Mouse (Mus musculus) spleen, adult 2 months (tissue): ENCODE data around the gene Slc2a2. TPM values are rescaled to one million over a fixed set of nuclear protein-coding genes. Genes with fewer than 3 reads are reported as not detected.

Experiments
- DNase-seq, 2 experiments: peaks; one replicate each; pipeline versions ENCODE4 v3.0.0 to v3.0.0-alpha.2; 2012 to 2021; ENCODE audit warnings: low spot score in 2 of 2, low read depth in 1 of 2
- H3K27ac ChIP-seq: fragments of 200-500 bp; 2 replicates; pipeline ENCODE4 v1.5.1; 2012; ENCODE audit warnings: low read length, inconsistent platforms; ENCODE audit not compliant: insufficient read depth
- H3K27me3 ChIP-seq: fragments of 200-500 bp; 2 replicates; pipeline ENCODE4 v1.6.1; 2012; ENCODE audit warnings: mild to moderate bottlenecking, moderate library complexity, low read length, inconsistent platforms; ENCODE audit not compliant: control insufficient read depth, insufficient read depth
- H3K36me3 ChIP-seq: fragments of 200-500 bp; 2 replicates; pipeline ENCODE4 v1.6.1; 2012; ENCODE audit warnings: mild to moderate bottlenecking, low read length, inconsistent platforms; ENCODE audit not compliant: control insufficient read depth, insufficient read depth
- H3K4me1 ChIP-seq: fragments of 200-500 bp; 2 replicates; pipeline ENCODE4 v1.6.1; 2011; ENCODE audit warnings: inconsistent platforms; ENCODE audit not compliant: control insufficient read depth, insufficient read depth, insufficient read length
- H3K4me3 ChIP-seq: fragments of 200-500 bp; 2 replicates; pipeline ENCODE4 v1.5.1; 2011; ENCODE audit warnings: mild to moderate bottlenecking, inconsistent platforms; ENCODE audit not compliant: insufficient read depth, insufficient read length; ENCODE audit errors: extremely low read depth
- CTCF ChIP-seq: fragments of 200-500 bp; IDR thresholded peaks from 2 replicates; pipeline ENCODE4 v1.5.1; 2011; ENCODE audit warnings: mild to moderate bottlenecking, inconsistent platforms; ENCODE audit not compliant: insufficient read depth, insufficient read length, insufficient replicate concordance; ENCODE audit errors: extremely low read depth
- POLR2A ChIP-seq: fragments of 200-500 bp; IDR thresholded peaks from 2 replicates; pipeline ENCODE4 v1.6.1; 2011; ENCODE audit warnings: low read depth, low read length, inconsistent platforms
- WGBS: fragments of 180-500 bp; shearing (Covaris S2); methylation state at CpG from one replicate; pipeline ENCODE4 v1.1.7; 2018; 5-methylcytosine and 5-hydroxymethylcytosine counted together
- polyA plus RNA-seq: library from polyadenylated mRNA; depleted of rRNA; stranded (reverse); fragments of >200 nt; gene quantifications from 2 replicates; pipeline ENCODE4 v1.2.3, GENCODE M21; 2012

The Slc2a2 gene
- polyA plus RNA-seq, 1 experiment: 0.11 TPM

DNA sequence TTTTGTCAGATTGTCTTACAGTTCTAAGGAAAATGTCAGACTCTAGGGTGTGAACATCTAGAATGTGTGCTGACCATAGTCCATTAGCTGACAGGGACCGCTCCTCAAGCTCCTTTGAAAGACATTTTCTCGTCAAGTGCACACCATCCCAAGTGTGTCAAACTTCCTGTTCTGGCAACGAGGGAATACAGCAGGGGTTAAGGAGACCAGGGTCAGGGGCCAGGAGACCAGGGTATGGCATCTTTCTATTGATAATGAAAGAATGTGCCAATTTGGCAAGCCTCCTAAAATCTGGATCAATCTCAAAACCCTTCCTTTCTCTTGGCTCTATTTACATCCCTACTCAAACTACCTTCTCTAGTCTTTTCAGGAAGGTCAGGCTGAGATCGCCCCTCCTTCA lies 9.0 kb downstream of the Slc2a2 start:
- WGBS: 73% methylated on average over 4 of the region's 4 CpGs
- H3K27me3 ChIP-seq: no peaks in the 10 kb centered on the region
- H3K27ac ChIP-seq: no peak overlapping the region
- no peaks in the 10 kb centered on the region for H3K4me1 ChIP-seq
- no peak for DNase-seq
- TF ChIP-seq POLR2A: no peak
- no peak for TF ChIP-seq CTCF
- H3K4me3 ChIP-seq: no peak overlapping the region
- H3K36me3 ChIP-seq: no peaks in the 10 kb centered on the region

DNA sequence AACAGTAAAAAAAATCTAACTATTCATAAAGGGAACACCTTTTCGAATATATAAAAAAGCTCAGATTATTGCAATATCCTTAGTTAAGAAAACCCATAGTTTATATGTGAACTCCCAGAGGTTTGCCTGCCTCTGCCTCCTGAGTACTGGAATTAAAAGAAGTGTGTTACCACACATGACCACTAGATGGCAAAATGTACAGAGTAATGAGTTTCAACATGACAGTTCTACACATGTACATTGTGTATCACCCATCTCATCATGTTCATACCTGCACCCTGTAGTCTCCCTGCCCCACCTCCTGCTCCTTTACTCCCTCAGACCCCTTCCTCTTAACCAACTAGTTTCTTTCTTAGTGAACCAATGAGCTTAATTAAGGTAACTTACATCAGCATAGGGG lies 12.0 kb downstream of the Slc2a2 start:
- Histone ChIP-seq H3K4me1 (no peaks in the 10 kb centered on the region), H3K36me3 (no peaks in the 10 kb centered on the region), H3K4me3 (no peak overlapping the region), H3K27me3 (no peaks in the 10 kb centered on the region), H3K27ac (no peak overlapping the region)
- TF ChIP-seq CTCF (no peak), POLR2A (no peak)
- 76% methylated on average over 1 of the region's 1 CpGs for WGBS
- DNase-seq: peak in 1 of 2 experiments; percentile 15

DNA sequence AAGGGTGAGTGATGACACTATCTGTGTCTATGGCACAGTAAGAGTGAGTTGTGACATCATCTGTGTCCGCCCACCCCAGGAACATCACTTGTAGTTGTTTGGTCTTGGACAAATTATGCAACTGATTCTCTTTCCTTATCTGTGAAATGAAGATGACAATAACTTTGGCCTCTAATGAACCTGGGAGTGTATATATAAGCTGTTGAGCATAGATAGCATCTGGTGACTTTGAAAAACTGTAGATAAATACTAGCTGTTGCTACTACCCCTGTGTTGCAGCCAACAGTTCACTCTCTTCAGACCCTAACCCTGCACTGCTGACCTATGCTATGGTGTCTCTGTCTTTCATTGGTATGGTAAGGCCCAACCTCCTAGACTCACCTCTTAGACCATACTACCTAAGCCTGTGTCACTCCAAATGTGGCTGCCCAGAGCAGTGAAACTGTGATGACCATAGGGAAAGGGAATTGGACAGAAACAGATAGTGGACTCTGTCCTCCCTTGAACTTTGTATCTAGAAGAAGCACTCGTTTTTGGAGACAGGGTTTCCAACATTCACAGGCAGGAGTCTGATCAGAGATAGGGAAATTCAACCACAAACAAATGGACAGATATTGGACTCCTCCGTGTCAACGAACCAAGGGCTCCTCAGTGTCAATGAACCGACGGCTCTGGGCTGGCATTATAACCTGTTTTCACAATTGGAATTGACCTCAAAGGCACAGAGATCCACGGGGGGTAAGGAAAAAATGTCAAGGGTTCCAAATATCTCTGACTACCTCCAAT lies 16.4 kb downstream of the Slc2a2 start:
- Histone ChIP-seq H3K27ac (no peak overlapping the region), H3K4me1 (no peaks in the 10 kb centered on the region), H3K27me3 (no peaks in the 10 kb centered on the region), H3K36me3 (no peaks in the 10 kb centered on the region), H3K4me3 (no peak overlapping the region)
- WGBS: 79% methylated on average over 7 of the region's 7 CpGs
- no peak for TF ChIP-seq CTCF
- TF ChIP-seq POLR2A: no peak
- no peak for DNase-seq

DNA sequence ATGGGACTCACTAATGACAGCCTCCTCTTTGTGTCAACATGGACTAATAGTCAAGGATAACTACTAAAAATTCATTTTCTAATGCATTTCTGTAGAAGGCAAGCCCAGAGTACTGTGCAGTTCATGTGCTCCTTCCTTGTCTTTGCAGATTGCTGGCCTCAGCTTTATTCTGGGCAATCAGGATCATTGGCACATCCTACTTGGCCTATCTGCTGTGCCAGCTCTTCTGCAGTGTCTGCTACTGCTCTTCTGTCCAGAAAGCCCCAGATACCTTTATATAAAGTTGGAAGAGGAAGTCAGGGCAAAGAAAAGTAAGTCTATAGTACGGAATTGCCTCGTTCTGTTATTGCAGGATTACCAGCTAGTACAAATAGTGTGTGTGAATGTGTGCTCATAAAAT lies 20.8 kb downstream of the Slc2a2 start:
- Histone ChIP-seq H3K36me3 (no peaks in the 10 kb centered on the region), H3K27me3 (no peaks in the 10 kb centered on the region), H3K4me1 (no peaks in the 10 kb centered on the region), H3K27ac (no peak overlapping the region), H3K4me3 (no peak overlapping the region)
- no peak for DNase-seq
- TF ChIP-seq CTCF: no peak
- TF ChIP-seq POLR2A: no peak
- WGBS: 78% methylated on average over 2 of the region's 2 CpGs

DNA sequence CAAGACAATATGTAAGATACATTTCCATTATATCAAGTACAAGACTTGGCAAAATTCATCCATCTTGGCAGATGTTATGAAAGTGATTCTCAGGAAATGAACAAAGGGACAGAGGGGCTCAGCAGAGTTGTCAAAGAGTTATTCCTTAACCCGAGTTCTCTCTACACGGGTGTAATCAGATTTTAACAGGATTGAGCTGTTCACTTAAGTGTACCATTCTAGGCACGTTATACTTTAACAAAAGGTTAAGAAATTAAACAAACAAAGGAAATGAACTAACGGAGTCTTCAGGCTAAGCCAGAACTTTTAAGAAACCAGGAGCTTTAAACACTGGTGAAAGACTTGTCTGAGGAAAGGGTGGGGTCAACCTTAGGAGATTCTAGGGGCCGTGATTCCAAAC lies 23.5 kb downstream of the Slc2a2 start:
- 83% methylated on average over 5 of the region's 5 CpGs for WGBS
- no peaks in the 10 kb centered on the region for H3K36me3 ChIP-seq
- no peak overlapping the region for H3K4me3 ChIP-seq
- no peak for TF ChIP-seq CTCF
- TF ChIP-seq POLR2A: no peak
- no peak for DNase-seq
- H3K27ac ChIP-seq: no peak overlapping the region
- no peaks in the 10 kb centered on the region for H3K27me3 ChIP-seq
- no peaks in the 10 kb centered on the region for H3K4me1 ChIP-seq

DNA sequence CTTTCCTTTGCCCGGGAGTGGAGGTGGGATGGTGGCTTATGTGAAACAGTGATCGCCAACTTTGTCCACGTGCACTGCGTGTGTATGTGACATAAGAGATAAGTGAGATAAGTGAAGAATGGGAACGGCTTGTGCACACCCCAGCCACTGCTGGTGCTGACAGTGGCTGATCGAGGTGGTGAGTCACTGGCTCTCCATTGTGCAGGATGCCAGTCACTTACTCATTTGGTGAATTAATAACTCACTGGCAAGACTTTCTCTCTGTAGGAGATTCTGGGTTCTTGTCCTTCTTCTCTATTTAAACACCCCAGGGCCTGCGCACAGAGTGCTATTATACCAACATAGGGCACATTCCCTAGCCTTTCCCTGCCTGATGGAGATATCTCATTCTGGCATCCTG lies 24.1 kb downstream of the Slc2a2 start:
- Histone ChIP-seq H3K27me3 (no peaks in the 10 kb centered on the region), H3K36me3 (no peaks in the 10 kb centered on the region), H3K27ac (no peak overlapping the region), H3K4me1 (no peaks in the 10 kb centered on the region), H3K4me3 (no peak overlapping the region)
- no peak for DNase-seq
- 72% methylated on average over 7 of the region's 7 CpGs for WGBS
- TF ChIP-seq POLR2A (no peak), CTCF (no peak)

DNA sequence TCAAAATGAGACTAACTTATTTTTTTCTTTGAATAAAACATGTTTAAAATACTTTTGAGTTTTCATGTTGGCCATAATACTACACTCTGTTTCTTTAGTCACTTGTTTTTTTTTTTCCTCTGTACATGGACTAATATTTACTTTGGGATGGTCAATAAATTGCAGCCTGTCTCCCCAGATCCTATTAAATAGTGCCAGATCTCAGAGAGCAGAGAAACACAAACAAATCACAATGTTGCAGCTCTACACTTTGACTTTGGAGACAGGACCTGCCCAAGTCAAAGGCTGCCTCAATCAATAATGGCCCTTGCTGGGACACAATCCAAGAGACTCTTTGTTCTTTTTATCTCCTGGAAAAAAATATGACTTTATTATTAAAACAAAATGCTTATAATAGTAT lies 24.8 kb downstream of the Slc2a2 start:
- no peak overlapping the region for H3K27ac ChIP-seq
- TF ChIP-seq CTCF (no peak), POLR2A (no peak)

More for the DNA sequence above, 24.8 kb downstream of the Slc2a2 start:
- Histone ChIP-seq H3K4me1 (no peaks in the 10 kb centered on the region), H3K27me3 (no peaks in the 10 kb centered on the region), H3K36me3 (no peaks in the 10 kb centered on the region), H3K4me3 (no peak overlapping the region)
- no peak for DNase-seq
